Mouse (Mus musculus) c-Kit-negative CD71-positive TER-119-positive erythroid progenitor cells, embryonic 14.5 days (primary cell): ENCODE results near the gene Gm43951.
A peak's percentile ranks its signal among the peaks of the same experiment; 100 is the strongest.

ENCODE experiments used
- DNase-seq: peaks from one replicate; pipeline ENCODE4 v3.0.0-alpha.2; 2013; ENCODE audit warnings: low read depth, low spot score

Gm43951 gene

DNA sequence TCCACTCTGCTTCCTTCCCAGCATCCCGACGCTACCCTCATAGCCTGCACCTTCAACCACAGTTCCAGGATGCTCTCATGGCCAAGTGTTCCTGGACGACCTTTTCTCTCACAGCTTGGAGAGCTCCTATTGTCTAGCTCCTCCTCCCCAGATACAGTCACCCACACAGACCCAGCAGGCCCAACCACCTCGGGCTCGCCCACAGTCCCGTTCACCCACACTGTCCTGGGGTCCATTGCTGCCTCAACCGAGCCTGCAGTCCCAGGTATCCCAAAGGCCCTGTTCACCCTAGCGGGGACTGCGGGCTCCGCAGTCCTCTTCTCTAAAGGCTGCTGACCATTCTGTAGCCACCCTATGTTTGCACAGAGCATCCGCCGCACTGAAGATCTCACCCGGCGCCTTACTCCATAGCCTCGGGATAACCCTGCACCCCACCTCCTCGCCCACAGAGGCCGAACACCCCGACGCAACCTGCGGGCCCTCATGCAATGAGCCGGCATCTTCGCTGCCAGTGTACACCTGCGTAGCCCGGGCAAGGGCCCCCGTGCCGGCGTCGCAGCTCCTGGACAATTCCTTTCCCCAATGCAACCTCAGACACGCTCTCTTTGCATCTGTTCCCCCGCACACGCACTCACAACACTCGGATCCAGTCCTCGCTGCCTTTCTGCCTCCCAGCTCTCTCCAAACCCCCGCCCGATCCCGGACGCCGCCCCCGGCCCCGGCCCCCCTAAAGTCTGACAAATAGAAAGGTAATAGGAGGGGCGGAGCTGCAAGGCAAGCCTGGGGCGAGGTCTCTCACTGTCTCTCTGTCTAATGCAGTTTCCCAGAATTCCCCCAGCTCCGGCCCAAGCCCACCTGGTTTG is at the start of gene Gm43951:
TSS of gene Gm43951 (minus strand) at position 500 of the 863 bp plus-strand sequence.
- no peak for DNase-seq

DNA sequence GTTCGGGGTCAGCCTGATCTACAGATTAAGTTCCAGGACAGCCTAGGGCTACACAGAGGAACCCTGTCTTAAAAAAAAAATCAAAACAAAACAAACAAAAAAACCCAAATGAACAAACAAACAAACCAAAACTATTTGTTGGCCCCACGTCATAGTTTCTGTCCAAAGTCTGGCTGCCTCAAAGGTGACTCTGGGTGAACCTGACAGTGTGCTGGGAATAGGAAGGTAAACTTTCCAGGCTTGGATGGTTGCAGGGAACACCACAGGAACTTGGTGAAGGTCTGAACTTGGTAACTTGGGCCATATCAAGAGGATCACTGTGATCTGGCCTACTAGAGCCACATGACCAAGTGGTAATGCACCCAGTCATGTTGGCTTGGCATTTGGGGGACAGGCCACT is 49.8 kb upstream of the Gm43951 start:
- no peak for DNase-seq

DNA sequence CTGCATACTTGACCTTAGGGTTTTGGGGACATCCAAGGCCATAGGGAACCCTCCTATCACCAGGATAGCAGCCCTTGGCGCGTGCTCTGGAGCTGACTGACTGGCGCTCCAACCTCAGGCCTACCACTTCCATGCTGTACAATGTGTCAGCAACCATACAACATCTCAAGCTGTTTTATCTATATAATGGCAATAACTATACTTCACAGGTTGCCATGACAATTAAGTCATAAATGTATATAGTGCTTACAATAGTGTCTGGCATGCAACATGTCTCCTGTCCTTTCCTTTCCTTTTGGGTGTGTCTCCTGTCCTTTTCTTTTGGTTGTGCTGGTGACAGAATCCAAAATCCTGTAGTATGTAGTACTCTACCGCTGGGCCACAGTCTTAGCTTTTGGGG is 49.0 kb upstream of the Gm43951 start:
- no peak for DNase-seq

DNA sequence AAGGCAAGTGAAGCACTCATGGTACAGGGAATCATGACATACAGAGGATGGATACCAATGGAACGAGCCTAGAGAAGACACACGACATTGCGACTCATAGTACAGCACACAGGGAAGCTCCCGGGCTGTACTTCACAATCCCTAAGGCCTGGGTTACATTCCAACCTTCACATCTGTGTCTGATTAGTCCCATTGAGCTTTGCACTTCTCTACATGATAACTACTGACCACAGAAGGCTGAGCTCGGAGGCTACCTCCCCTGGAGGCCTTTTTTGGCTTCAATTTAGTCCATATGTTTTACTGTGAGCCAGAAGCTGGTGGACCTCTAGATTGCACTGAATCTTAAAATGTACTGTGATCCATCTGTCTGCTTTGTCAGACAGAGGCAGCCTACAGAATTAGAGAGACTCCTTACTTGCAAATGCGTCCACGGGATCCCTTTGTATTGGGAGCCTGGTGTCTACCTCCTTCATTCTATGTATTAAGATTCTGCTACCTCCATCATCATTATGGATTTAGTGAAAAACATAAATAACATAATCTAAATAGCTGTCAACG is 38.6 kb upstream of the Gm43951 start:
- no peak for DNase-seq

DNA sequence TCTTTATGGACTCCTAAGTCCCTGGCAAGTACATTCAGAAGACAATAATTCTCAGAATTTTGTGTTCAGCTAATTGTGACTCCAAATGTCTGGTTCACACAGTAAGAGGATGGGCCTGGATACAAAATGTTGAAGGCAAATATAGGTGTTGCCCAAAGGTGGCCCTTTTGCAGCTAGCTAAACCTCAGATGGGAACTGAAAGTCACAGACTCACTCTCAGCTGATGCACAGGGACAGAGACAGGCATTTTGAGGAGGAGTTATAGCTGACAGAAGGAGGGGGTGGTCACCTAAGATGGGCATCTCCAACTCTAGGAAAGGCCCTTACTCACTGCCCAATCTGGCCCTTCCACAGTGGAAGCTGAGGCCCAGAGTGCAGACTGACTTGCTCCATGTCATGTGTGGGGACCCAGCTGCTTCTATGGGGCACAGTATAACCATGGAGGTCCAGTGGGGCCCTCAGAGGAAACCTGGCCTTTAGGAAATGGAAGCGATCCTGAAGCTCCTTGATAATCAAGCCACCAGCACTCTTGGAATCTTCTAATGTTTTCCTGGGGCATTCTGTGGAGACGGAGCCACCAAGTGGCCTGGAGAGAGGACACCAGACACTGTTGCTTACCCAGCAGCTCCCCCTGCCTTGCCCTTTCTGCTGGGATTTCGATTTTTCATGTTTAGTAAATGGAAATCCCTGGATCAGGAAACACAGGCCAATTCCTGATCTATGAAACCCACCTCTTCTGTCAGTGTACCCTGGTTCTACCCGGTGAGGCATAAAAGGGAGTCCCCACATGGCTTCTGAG is 33.6 kb upstream of the Gm43951 start:
- DNase-seq = no peak

DNA sequence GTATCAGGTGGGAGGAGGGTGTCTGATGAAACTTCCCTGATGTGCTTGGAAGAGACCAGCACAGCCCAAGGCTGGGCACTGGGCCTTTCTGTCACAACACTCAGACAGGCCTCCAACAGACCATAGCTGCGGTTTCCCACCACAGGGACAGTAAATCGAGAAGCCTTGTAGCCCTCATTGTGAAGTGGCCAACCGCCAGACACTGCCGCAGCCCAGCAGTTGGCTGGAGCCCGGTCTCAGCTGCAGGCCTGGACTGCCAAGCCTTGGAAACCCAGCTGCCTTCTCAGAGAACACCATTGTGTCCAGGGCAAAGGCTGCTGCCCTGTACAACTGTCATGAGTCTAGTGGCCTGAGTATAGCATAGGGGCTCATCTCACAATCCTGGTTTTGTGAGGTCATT is 27.4 kb upstream of the Gm43951 start:
- no peak for DNase-seq

DNA sequence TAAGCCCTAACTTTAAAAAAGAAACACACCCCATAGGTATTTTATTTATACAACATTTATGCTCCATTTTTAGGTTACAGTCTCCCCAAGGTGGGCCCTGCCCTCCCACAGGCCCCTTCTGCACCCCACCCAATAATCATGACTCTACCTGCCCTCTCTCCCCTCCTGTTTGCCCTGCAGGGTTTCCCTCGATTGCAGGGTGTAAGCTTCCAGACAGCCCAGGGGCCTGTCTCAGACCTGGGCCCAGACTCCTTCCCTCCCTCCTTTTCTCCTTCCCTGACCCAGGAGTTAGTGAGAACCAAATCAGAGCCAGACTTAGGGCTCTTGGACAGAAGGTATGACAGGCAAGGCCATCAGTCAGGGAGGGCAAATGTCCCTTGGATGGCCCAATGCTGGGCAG is 26.4 kb upstream of the Gm43951 start:
- no peak for DNase-seq

DNA sequence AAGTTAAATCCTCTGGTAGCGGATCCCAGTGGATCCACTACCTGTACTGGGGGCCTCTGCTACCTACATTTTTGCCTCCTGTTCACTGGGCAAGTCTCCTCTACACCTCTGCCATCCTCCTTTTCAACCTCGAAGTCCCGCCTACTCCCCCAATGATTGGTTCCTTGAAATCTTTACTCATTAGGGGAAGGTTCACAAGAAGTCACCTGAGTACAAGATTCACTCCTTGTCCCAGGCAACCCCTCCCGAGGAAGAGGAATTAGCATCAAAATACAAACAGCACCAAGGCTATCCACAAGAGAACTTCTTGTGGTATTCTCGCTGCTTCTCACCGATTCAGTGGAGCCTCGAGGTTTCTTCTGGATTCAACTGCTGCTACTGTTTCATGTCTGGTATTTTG is 25.4 kb upstream of the Gm43951 start:
- DNase-seq = no peak

DNA sequence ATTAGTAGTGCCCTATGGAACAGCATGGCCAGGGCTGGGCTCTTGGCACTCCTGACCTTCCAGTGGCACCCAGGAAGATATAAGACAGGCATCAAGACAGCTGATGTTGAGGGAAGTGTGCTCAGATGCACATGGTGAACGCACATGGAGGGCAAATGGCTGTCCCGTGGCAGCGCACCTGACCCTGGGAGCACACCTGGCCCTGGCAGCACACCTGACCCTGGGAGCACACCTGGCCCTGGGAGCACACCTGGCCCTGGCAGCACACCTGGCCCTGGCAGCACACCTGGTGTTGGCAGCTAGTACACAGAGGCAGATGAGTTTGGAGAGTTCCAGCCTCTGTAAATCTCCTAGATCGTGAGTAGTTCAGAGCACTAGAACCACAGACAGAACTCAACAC is 21.9 kb upstream of the Gm43951 start:
- DNase-seq = no peak

DNA sequence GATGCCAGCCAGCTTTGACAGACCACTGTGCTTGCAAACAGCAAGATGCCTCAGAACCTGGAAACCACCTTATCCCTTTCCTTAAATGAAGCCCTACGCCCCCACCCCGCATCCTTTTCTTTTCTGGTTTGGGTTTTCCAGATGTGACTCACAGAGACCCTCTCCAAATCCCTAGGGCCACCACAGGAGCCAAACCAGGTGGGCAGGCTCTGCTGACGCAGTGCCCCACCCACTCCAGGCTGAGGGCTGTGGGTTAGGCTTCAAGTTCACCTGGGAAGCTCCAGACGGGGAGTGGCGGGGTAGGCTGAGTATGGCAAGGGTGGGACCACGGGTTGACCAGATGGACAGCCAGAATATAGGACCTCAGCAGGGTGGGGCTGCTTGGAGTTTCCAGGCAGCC is 20.3 kb upstream of the Gm43951 start:
- no peak for DNase-seq

DNA sequence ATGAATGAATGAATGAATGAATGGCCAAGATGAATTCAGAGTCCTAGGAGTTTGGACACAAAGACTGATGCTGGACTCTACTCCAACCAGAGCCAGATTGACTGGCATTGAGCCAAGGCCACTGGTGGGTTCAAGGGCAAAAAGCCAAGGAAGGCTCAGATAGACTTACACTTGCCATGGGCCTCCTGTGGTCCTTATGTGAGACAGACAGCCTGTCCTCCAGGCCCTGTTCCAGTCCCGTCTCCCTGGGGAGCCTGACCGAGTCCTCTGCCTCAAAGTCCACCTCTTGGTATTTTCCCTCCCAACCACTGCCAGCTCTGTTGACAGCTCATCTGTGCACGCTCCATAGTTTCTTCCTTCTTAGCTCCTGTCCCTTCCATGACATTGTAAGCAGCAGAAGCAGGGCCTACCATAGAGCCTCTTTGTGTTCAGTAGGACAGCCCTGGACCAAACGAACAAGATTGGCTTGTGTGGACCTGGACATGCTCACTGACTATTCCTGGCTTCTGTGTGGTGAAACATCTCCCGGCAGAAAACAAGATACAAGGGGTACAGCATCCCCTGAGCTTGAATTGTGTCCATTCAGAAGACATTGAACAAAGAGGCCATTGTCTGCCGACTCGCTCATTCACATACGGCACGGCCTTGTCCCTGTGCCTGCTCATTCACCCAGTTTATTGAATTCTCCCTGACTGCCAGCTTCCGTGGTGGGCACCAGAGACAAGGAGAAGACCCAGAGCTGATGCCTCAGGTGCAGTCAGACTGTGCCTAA is 19.6 kb upstream of the Gm43951 start:
- DNase-seq = no peak

DNA sequence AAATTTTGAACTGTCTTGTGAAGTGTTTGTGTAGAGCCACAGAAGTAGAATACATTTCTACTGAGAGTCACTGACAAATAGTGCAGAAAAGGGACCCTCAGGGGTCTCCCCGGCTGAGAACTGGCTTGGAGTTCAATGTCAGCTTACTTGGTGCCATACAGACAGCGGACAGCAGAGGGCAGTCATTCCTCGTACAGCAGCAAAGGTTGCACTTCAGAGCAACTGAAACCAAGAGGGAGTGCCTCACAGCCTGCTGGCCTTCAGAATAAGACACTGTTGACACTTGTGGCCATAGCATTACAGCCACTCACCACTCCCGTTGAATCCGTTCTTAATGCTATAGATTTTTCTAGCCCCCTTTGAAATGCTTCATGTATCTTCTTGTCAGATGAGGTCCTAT is 18.2 kb upstream of the Gm43951 start:
- no peak for DNase-seq

DNA sequence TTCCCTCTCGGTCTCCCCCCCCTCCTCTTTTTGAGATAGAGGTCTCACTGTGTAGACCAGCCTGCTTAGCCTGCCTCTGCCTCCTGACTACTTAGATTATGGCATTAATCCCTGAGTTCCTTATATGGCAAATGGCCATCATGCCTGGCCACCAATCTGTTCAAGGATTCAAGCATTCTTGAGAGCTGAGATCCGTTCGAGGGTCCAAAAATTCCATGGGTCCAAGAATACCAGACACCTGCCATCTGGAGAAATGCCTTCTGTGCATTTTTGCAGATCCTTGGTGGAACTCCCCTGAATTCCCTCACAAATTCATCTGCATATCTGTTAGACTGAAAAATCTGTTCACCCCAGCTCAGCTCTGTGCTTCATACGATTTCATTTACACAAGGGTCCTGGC is 16.8 kb upstream of the Gm43951 start:
- DNase-seq = no peak

DNA sequence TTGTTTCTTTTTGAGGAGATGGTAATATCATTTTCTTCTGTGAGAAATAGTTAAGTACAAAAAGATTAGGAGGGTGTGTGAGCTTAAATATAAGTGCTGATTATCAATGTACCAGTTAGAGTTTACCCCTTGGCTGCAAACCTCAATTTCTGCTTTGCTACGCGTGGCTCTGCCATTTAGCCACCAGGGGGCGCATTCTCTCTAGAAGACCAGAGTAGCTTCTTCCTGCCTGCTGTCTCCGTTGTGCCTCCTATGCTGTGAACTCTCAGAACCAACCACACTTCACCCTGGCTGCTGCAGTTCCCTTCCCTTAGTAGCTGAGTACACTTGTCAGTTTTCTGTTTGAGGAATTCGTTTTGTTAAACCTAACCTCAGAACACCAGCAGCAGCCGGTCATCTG is 14.6 kb upstream of the Gm43951 start:
- peak; percentile 54 for DNase-seq

DNA sequence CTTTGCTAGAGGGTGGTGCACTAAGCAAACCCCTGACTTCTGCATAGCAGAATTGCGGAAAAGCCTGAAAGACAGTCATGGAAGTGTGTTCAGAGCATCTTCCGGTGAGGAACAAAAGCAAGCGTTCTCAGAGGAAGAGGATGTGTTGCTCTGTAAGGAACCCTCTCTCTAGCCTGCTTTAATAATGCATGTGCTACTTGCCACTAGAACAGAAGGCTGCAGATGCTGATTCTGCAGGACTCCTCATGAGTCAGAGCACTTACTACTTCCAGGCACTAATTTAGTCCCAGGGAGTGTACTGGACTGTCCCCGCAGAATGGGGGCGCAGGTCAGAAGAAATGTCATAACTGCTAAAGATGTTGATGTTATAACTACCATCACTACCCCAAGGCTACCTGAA is 10.5 kb upstream of the Gm43951 start:
- no peak for DNase-seq

DNA sequence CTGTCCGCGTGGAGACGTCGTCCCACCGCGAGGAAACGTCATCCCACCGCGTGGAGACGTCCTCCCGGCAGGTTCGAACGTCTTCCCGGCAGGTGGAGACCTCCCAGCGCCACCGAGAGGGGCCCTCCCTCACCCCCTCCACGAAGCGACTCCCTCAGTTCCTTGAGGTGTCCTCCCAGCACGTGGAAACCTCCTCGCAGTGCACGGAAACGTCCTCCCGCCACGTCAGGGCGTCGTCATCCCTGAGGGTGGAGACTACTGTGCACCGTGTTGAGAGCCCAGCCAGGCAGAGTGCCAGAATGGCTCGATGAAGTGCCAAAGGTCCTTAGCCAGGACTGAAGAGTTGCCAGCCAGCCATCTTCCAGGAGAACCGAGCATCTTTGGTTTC is 8.8 kb upstream of the Gm43951 start, which contains the start of gene Med31:
TSS of gene Med31 (minus strand) at position 183 of the 388 bp plus-strand sequence.
- peak; percentile 46 for DNase-seq

DNA sequence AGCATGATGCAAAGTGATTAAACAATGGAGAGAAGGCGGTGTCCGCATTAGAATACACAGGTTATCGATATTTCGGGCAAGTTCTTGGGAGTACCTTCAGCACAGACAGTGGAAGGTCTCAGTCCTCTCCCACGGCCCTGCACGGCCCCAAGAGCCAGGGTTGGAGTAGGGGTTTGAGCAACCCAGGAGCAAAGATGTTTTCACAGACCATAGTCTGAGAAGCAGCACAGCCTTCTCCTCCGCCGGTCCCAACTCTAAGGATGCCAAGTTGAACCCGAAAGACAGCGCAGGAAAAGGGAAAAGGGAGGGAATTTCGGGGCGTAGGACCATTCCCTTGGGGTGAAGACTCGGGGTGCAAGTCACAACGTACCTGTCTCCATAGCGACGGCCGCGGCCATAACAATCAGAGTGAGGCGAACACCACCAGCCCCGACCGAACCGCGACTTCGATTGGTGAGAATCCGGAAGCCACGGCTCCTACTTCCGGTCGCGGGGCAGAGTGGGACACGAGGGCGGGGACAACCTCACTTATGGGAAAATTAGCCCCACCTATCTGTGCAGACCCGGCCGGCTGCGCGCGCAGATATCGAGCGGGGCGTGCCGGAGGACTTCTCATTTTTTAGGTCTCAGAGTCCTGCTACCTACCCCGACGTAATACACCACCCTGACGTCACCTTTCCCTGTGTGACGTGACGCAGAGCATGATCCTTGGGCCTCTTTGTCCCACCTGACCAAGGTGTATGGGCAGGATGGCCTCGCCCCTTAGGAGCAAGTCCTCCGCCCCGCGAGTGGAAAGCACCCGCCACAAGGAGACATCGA is 8.2 kb upstream of the Gm43951 start:
- DNase-seq = peak; percentile 90

DNA sequence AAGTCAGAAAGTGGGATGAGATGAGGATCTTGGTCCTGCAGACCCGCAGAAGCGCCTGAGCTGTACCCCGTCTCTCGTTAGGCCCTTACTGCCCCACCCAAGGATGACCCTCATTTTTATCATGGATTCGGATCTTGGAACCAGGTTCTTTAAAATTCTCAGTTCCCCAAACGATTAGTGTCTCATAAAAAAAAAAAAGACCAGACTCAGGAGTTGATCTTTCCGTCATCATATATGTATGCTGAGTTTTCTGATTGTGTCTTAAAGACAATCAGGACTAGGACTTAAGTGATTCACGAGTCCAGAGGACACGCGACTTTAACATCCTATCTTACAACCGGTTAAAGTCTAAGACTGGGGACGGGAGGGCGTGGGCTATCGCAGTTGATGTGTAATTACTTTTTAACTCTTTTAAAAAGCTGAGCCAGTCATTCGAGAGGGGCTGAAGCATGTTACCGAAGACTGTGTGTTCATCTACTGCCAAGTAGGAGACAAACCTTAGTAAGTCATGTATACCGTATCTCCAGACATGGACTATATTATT is 1.3 kb upstream of the Gm43951 start:
- DNase-seq = no peak

DNA sequence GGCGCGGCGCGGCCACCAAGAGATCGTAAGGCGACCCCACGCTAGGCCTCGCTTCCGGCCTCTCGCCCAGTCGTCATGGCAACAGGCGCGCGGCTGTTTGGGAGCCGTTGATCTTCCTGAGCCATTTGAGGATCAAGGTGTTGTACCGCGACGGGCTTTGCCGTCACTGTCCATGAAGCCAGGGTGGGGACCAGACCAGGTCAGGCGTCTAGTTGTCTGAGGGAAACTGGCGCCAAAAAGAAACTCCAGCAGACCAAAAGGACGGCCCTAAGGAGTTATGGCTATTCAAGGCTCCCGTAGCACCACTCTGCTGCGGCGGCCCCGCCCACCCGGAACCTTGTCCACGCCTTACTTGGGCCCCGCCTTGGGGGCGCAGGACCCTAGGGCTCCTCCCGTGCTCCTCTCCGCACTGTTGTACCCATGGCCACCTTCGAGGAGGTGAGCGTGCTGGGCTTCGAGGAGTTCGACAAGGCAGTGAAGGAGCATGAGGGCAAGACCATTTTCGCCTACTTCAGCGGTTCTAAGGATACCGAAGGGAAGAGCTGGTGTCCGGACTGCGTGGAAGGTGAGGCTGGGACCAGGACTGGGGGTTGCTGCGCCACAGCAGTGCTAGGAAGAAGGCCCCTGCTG is 679 bp upstream of the Gm43951 start, which contains the start of the genes 4933427D14Rik and Txndc17:
TSS of gene 4933427D14Rik (minus strand) at position 256 of the 630 bp plus-strand sequence.
TSS of gene Txndc17 (plus strand) at position 344 of the 630 bp plus-strand sequence.
- peak; percentile 73 for DNase-seq

DNA sequence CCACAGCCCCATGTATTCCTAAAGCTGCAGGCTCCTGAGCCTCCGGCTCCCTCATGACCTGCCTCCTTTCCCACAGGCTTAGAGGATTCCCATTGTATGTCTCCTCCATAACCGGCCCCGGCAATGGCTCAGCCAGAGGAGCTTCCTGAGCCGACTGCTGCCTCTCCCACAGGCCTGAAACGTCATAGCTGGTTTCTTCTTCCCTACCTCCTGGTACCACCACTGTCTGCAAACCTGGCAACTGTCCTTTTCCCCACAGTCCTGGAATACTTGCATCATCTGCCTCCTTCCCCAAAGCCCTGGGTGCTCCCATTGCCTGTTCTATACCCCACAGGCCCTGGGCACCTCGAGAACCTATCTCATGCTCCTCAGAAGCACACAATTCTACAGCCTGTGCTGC is 1.4 kb downstream of the Gm43951 start:
- no peak for DNase-seq
